Comparison of ENCODE assay signal across 7 mouse cellular contexts in the genomic region with DNA sequence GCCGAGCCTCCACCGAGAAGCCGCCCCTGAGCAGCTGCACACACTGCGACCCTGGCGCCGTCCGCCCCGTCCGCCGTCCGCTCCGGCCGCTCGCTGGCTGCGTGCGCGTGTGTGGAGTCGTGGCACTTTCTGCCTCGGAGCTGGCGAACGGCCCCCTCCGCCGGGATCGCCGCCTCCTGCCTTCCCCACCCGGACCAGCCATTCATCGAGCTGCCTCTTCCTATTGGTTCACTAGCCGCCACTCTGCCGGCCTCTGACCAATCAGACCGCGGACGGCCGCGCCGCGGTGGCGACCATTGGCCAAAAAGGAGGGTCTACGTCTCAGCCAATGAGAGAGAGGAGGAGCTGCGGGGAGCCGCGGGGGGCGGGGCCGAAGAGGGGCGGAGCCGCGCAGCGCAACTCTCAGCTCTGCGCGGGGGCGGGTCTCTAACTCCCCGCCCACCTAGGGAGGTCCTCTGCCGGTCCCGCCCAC. TPM values are rescaled to one million over a fixed set of nuclear protein-coding genes. Genes with fewer than 3 reads are reported as not detected.
DNase-seq lines count a peak whose midpoint lies in the region; ATAC-seq lines count a peak whose summit lies in the region.

A gene (minus strand): TSS at position 184 of the 472 bp plus-strand sequence.

- no peaks in the 10 kb centered on the region for H3K36me3 ChIP-seq in embryonic facial prominence, embryonic 12.5 days
- H3K36me3 ChIP-seq in limb, embryonic 11.5 days (ENCODE audit: control insufficient read depth, insufficient read depth, low read length): no peaks in the 10 kb centered on the region
- no peaks in the 10 kb centered on the region for H3K36me3 ChIP-seq in midbrain, embryonic 14.5 days (ENCODE audit: control insufficient read depth, insufficient read depth, low read length)

- peak; percentile 98 for DNase-seq in adrenal gland, postnatal 25 days
- DNase-seq in heart, adult 11 months: peak; percentile 100
- DNase-seq in kidney, adult 18-20 months: peak; percentile 98
- DNase-seq in limb, embryonic 11.5 days (ENCODE audit: low spot score): peak; percentile 98
- DNase-seq in midbrain, embryonic 14.5 days: peak; percentile 98
- peak; percentile 97 to 98 for DNase-seq in spleen, adult 18-20 months

- H3K27me3 ChIP-seq in embryonic facial prominence, embryonic 12.5 days: no peaks in the 10 kb centered on the region
- H3K27me3 ChIP-seq in limb, embryonic 11.5 days (ENCODE audit: control insufficient read depth, insufficient read depth, low read length): no peaks in the 10 kb centered on the region
- H3K27me3 ChIP-seq in midbrain, embryonic 14.5 days (ENCODE audit: control insufficient read depth, insufficient read depth, low read length): no peaks in the 10 kb centered on the region

- H3K9me3 ChIP-seq in embryonic facial prominence, embryonic 12.5 days: no peaks in the 10 kb centered on the region
- no peaks in the 10 kb centered on the region for H3K9me3 ChIP-seq in limb, embryonic 11.5 days (ENCODE audit: control insufficient read depth, low read length)
- no peaks in the 10 kb centered on the region for H3K9me3 ChIP-seq in midbrain, embryonic 14.5 days (ENCODE audit: control insufficient read depth, low read length)

- peaks cover 12% of the 10 kb centered on the region for H3K4me1 ChIP-seq in embryonic facial prominence, embryonic 12.5 days
- H3K4me1 ChIP-seq in limb, embryonic 11.5 days (ENCODE audit: control insufficient read depth, insufficient read depth, low read length): peaks cover 2% of the 10 kb centered on the region; the same call in 1 of the 2 replicates
- no peaks in the 10 kb centered on the region for H3K4me1 ChIP-seq in midbrain, embryonic 14.5 days (ENCODE audit: control insufficient read depth, insufficient read depth, low read length)

- peak within 1 kb of the TSS; percentile 95 for H3K27ac ChIP-seq in embryonic facial prominence, embryonic 12.5 days
- H3K27ac ChIP-seq in limb, embryonic 11.5 days (replicated peaks; ENCODE audit: low read depth, low read length): peak within 1 kb of the TSS; percentile 89
- peak within 1 kb of the TSS; percentile 84 for H3K27ac ChIP-seq in midbrain, embryonic 14.5 days (replicated peaks; ENCODE audit: low read depth, low read length)

- peak within 1 kb of the TSS; percentile 95 for H3K9ac ChIP-seq in embryonic facial prominence, embryonic 12.5 days
- H3K9ac ChIP-seq in limb, embryonic 11.5 days (ENCODE audit: low read length): peak within 1 kb of the TSS; percentile 87
- peak within 1 kb of the TSS; percentile 69 for H3K9ac ChIP-seq in midbrain, embryonic 14.5 days (replicated peaks; ENCODE audit: low read length)

- peak; percentile 99 for ATAC-seq in embryonic facial prominence, embryonic 12.5 days (ENCODE audit: insufficient number of reproducible peaks, insufficient read depth, low FRiP score, low TSS enrichment)
- peak; percentile 98 for ATAC-seq in limb, embryonic 11.5 days (ENCODE audit: insufficient number of reproducible peaks, low FRiP score, low TSS enrichment, low read depth)
- ATAC-seq in midbrain, embryonic 14.5 days (ENCODE audit: low FRiP score, low TSS enrichment): peak; percentile 99

- peak within 1 kb of the TSS; percentile 92 for H3K4me3 ChIP-seq in embryonic facial prominence, embryonic 12.5 days
- peak within 1 kb of the TSS; percentile 83 for H3K4me3 ChIP-seq in limb, embryonic 11.5 days (ENCODE audit: low read depth, low read length)
- H3K4me3 ChIP-seq in midbrain, embryonic 14.5 days (replicated peaks; ENCODE audit: low read depth, low read length): peak within 1 kb of the TSS; percentile 82

- WGBS in embryonic facial prominence, embryonic 12.5 days: under 1% methylated on average over 48 of the region's 53 CpGs
- 0% methylated on average over 51 of the region's 53 CpGs for WGBS in limb, embryonic 11.5 days
- WGBS in midbrain, embryonic 14.5 days: under 1% methylated on average over 52 of the region's 53 CpGs

- H3K4me2 ChIP-seq in embryonic facial prominence, embryonic 12.5 days (replicated peaks): peak within 1 kb of the TSS; percentile 75
- H3K4me2 ChIP-seq in limb, embryonic 11.5 days (ENCODE audit: low read depth, severe bottlenecking): peak within 1 kb of the TSS; percentile 75
- peak within 1 kb of the TSS; percentile 64 for H3K4me2 ChIP-seq in midbrain, embryonic 14.5 days (ENCODE audit: low read length)

RNA-seq across cellular contexts. Expression of the gene that starts here (rescaled TPM):
- 192 and 198 TPM in 2 replicates for total RNA-seq in adrenal gland, postnatal 25 days (2021)
- polyA plus RNA-seq in embryonic facial prominence, embryonic 12.5 days (2016; fragmentation: Nextera tagmentation; extraction: Ambion mirVana): 96.1 and 102 TPM in 2 replicates
- polyA plus RNA-seq in limb, embryonic 11.5 days (2014; fragmentation: Nextera tagmentation; extraction: Ambion mirVana): 57.0 and 68.1 TPM in 2 replicates
- polyA plus RNA-seq in midbrain, embryonic 14.5 days (2014; fragmentation: Nextera tagmentation; extraction: Ambion mirVana): 21.3 and 25.5 TPM in 2 replicates

Comparison
In these comparisons a context has a peak if more than half of its experiments do, and no peak if none do; other contexts are left out.
1. Peak in every context shown above with its lines: DNase-seq, ATAC-seq, H3K4me3 ChIP-seq and H3K27ac ChIP-seq.